Mouse (Mus musculus): ENCODE measurements around the gene Pik3r2. TPM values are rescaled to one million over a fixed set of nuclear protein-coding genes. Genes with fewer than 3 reads are reported as not detected.

Gene Pik3r2
- total RNA-seq (2023): 18.3 TPM

GRCm38 (mm10) chr8:70776496-70777444 lies at the start of gene Pik3r2:
Gene Pik3r2, minus strand, starts transcription at chr8:70776713.

GRCm38 (mm10) chr8:70808239-70808638 lies 31.7 kb upstream of the Pik3r2 start, which contains the start of gene Il12rb1:
Gene Il12rb1, plus strand, starts transcription at chr8:70808449.

GRCm38 (mm10) chr8:70804481-70805206 lies 28.1 kb upstream of the Pik3r2 start, which contains the start of gene Mast3:
Gene Mast3, minus strand, starts transcription at chr8:70805054.

GRCm38 (mm10) chr8:70760775-70761406 lies 15.6 kb downstream of the Pik3r2 start, which contains the start of gene Mpv17l2:
Gene Mpv17l2, minus strand, starts transcription at chr8:70760946.

GRCm38 (mm10) chr8:70754043-70754870 lies 22.3 kb downstream of the Pik3r2 start, which contains the start of gene Rab3a:
Gene Rab3a, plus strand, starts transcription at chr8:70754679.

GRCm38 (mm10) chr8:70723486-70724210 lies 52.9 kb downstream of the Pik3r2 start, which contains the start of gene Pde4c:
Gene Pde4c, plus strand, starts transcription at chr8:70723720.

GRCm38 (mm10) chr8:70718297-70718696 lies 58.2 kb downstream of the Pik3r2 start, which contains the start of gene Gm3336:
Gene Gm3336, plus strand, starts transcription at chr8:70718543.

Other genes with a start within 250 kb of the Pik3r2 start
- gene Fkbp8, start 249.0 kb downstream of the Pik3r2 start, total RNA-seq (2023): 280 TPM
- gene Kxd1, start 248.8 kb downstream of the Pik3r2 start, total RNA-seq (2023): 55.7 TPM
- 33.6 TPM for gene Ell, start 237.3 kb downstream of the Pik3r2 start, total RNA-seq (2023)
- gene Isyna1, start 182.3 kb downstream of the Pik3r2 start, total RNA-seq (2023): 86.9 TPM
- gene Ssbp4, start 167.8 kb downstream of the Pik3r2 start, total RNA-seq (2023): 116 TPM
- gene Lrrc25, start 160.6 kb downstream of the Pik3r2 start, total RNA-seq (2023): 1.2 TPM
- gene Gdf15, start 144.3 kb downstream of the Pik3r2 start, total RNA-seq (2023): not detected
- gene Pgpep1, start 116.3 kb downstream of the Pik3r2 start, total RNA-seq (2023): 2.0 TPM
- gene Lsm4, start 103.5 kb downstream of the Pik3r2 start, total RNA-seq (2023): 109 TPM
- gene Jund, start 77.8 kb downstream of the Pik3r2 start, total RNA-seq (2023): 1,593 TPM
- 9.8 TPM for gene Iqcn, start 73.3 kb downstream of the Pik3r2 start, total RNA-seq (2023)
- gene Gm3336, start 58.2 kb downstream of the Pik3r2 start, total RNA-seq (2023): not detected
- 0.30 TPM for gene Pde4c, start 53.0 kb downstream of the Pik3r2 start, total RNA-seq (2023)
- gene Rab3a, start 22.0 kb downstream of the Pik3r2 start, total RNA-seq (2023): 7.0 TPM
- gene Mpv17l2, start 15.8 kb downstream of the Pik3r2 start, total RNA-seq (2023): 19.3 TPM
- 171 TPM for gene Mast3, start 28.3 kb upstream of the Pik3r2 start, total RNA-seq (2023)
- gene Il12rb1, start 31.7 kb upstream of the Pik3r2 start, total RNA-seq (2023): 2.2 TPM
- 38.4 TPM for gene Arrdc2, start 63.0 kb upstream of the Pik3r2 start, total RNA-seq (2023)
- not detected for gene Kcnn1, start 86.5 kb upstream of the Pik3r2 start, total RNA-seq (2023)
- 44.1 TPM for gene Ccdc124, start 97.2 kb upstream of the Pik3r2 start, total RNA-seq (2023)
- 0.18 TPM for gene Slc5a5, start 116.0 kb upstream of the Pik3r2 start, total RNA-seq (2023)
- 4,793 TPM for gene Rpl18a, start 120.7 kb upstream of the Pik3r2 start, total RNA-seq (2023)
- 53.1 TPM for gene Map1s, start 129.2 kb upstream of the Pik3r2 start, total RNA-seq (2023)